Mouse (Mus musculus): ENCODE data around the gene Top2a.

Top2a gene

DNA sequence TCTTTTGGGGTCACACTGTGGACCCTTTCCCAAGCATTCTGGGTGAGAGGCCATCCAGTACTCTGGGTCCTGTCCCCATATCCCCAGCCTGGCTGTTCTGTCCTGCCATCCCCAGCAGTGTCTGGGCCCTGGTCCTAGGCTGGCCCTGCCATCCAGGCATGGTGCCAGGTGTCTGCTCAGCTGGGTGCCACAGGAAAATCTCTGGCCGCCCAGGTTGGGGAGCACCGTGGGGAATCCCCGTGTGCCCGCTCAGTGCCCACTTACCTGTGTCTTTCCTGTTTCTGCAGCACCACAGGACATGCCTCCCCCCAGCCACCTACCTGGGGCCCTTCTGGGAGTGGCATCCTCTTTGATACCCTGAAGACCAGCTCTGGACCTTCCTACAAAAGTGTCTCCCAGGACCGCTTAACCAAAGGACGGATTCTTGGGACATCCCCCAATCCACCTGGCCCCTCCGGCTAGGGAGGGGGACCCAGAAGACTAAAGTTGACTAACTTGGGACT lies 74.0 kb downstream of the Top2a start:
- DNase-seq (ENCODE audit: low read depth), result no peak

DNA sequence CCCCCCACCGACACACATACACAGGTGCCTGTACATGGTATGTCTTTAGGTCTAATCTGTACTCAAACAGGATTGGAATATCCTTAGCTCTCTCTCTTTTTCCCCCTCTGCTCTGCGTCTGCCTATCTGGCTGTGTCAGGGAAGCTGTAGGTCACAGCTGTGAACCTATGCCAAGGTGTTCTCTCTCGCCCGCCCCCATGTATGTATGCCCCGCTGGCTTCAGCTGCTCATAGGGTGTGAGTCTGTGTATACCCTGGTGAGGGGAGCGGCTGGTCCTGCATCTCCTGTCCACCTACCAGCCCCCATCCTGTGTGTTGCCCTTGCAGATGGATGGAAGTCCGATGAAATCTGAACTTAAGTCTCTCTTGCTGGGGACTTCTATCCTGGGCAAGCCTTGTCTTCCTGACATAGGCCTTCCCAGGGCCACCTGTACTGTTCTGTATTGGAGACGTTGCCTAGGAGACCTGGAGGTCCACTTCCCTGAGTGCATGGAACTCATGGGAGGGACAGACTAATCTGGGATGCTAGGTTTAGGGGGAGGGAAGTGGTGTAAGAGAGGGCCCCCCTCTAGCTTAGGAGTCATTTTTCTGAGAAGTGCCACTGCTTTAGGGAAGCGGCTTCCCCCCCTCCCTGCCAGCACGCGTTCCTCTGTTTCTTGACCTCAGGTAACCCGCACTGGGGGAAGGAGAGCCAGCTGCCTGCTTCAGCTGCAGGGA lies 74.6 kb downstream of the Top2a start:
- DNase-seq (ENCODE audit: low read depth), result no peak

DNA sequence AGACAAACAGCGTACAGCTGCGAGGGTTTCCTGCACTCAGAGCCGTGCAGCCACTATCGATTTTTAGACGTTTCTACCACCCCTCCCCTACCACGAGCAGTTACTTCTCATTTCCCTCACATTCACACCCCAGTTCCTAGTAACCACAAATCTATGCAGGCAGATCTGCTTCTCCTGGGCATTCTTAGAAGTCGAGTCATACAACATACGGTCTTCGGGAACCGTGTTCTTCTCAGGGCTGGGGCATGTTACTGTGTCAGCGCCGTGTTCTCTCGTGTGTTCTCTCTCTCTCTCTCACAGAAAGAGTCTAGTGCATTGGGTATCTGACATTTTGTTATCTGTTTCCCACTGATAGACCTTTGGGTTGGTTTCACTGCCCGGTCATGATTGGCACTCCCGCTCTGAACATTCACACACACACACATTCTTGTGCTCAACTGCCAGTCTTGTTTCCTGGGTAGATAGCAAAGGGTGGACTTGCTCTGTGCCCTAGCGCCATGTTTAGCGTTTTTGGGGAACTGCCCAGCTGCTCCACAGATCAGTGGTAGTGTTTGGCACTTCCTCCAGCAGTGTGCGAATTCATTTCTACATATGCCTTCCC lies 75.9 kb downstream of the Top2a start:
- DNase-seq (ENCODE audit: low read depth), result peak; percentile 67

DNA sequence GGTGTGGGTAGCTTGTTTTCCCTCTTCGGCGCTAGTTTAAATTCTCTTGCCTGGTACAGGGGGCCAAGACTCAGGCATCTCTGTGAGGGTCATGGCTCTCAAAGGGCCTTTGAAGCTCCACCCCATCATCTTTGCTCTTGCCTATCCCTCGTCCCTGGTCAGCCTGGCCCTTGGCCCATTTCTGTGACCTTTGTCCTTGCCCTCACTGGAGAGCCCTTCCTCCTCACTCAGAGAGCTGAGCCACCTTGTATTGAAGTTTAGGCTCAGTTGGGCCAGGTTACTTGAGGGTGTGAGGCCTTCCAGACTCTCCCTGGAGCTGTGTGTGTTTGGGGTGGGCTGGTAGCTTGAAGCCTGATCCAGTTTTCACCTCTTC lies 78.4 kb downstream of the Top2a start:
- DNase-seq (ENCODE audit: low read depth), result no peak

DNA sequence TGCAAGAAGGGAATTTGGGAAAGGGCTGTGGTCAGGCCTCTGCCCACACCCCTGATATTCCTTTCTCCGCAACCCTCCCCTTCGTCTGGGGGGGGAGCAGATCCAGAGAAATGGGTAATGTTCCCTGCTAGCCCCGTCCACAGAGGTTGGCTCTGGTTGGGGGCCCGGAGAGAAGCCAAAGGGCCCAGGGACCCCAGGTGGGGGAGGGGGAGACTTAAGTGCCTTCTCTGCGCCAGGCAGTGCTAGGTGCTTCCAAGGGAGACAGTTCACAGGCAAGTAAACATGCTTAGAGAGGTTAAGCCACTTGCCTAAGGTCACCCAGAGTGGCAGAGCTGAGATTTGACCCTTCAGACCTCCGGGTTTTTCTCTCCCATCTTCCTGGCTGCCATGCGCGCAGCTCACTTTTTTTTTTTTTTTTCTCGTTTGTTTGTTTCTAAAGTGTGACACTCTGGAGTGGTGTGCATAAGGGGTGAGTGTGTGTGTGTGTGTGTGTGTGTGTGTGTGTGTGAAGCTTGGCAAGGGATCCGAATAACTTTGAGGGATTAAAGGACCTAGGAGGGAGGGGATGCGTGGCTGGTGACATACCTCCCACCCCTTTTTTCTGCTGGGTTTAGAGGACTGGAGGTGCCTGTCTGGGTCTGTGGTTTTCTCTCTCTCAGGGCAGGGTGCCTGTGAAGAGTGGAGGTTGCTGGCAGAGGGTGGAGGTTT lies 78.9 kb downstream of the Top2a start:
- peak; percentile 85 for DNase-seq (ENCODE audit: low read depth)

DNA sequence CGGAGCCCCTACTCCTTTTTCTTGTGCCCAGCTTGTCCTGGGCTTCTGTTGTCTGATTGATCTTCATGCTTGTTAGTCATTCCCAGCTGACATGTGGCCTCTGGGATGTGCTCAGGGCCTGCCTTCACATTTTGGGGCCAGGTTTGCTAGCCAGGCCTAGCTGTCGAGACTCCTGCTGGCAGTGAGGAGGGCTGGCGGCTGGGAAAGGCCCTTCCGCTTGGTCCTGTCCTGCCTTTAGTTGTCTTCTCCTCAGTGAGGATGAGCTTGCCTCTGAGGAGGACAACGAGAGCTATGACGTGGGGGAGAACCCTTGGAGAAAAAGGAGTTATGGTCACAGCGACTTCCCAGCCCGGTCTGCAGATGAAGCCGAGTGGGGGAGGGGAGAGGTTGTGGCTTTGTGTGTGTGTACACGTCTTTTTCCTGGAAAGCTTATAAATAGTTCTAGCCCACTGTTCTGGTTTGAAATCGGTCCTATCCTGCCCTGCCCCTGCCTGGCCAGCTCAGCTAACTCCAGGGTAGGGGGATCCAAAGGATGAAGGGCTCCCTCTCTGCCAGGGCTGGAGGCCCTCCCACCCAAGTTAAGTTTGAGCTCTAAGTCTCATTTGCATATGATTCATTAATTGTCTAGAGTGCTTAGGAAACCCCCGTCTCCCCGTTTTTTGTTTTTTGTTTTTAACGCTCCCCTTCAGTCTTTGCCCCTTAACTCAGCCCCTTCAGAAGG lies 80.1 kb downstream of the Top2a start:
- peak; percentile 71 for DNase-seq (ENCODE audit: low read depth)
